Mouse (Mus musculus) heart, postnatal 25 days (tissue): Measurements from ENCODE around the gene Tacc3. TPM values are rescaled to one million over a fixed set of nuclear protein-coding genes. Genes with fewer than 3 reads are reported as not detected.

Experiments used
- DNase-seq: peaks from one replicate; pipeline ENCODE4 v3.0.0; 2022; ENCODE audit warnings: low spot score
- intact Hi-C: fragments of 180-260 bp; cut with DNase I; formaldehyde crosslinking; loops from one replicate; pipeline ENCODE4 v1.15.1; 2025
- total RNA-seq, 2 experiments: library from RNA; stranded (reverse); gene quantifications; 2 replicates each; pipeline ENCODE4 v1.2.3; 2021

Tacc3 gene
- total RNA-seq, 2 experiments from 2014 or later: 2.4 TPM

DNA sequence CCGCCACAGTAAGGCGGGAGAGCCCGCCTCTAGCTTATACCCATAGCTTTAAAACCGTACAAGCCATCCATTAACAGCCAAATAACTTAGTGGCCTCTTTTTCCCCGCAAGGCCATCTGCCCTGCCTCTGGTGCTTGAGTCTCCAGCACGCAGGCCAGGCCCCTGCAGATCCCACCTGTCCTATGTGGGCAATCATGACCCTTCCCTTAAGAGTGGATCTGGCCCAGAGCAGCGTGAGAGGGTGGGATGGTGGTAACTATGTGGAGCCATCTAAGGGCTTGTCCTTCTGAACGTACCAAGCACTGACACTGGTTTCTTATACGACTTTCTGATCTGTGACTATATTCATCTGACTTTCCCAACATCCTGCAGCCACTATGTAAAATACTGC is 5.2 kb upstream of the Tacc3 start:
- no peak for DNase-seq
- intact Hi-C loops: loop anchor here (10.0 kb wide), 1 partner anchor 282 kb away; the partner anchor contains the start of gene Nelfa

DNA sequence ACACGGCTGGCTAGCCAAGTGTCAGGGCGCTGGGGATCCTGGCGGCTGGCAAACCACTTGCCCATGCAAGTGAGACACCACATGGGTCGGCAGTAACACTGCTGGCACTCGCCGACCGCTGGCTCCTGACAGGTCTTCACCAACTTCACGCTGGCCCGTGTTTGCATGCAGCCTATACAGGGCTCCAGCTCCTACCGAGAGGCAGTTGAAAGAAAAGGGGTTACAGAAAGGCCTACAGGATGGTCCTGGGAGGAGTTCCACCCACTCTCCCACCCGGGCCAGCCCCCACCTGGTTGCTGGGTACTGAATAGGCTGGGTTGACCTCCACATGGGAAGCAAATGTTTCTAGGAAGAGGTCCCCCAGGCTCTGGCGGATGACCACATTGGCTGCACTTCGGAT is 3.5 kb upstream of the Tacc3 start:
- DNase-seq: no peak
- intact Hi-C loops: loop anchor here (10.0 kb wide), 1 partner anchor 280 kb away; the partner anchor contains the start of gene Nelfa

DNA sequence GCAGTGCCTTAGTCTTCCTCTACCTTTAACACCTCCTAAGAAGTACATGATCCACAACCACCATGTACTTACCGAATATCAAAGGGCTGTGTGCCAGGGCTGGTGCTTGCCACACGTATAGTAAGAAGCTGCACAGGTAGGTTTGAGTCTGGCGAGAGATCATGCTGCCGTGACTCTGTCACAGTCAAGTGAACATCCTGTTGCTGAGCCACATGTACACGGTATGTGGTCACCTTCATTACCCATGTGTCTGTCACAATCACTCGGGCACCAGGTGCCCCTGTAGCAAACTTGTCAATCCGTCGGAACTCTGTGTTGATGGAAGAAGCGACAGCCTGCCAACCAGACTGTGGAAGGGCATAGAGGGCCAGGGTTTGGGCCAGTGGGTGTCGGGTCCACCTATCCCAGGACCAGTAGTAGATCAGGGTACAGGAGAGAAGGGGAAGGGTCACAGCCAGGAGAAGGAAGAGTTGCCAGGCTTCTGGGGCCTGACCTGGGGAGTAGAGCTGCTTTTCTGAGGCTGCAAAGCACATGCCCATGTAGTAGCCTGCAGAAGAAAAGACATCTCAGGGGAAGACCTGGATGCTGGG is 2.6 kb upstream of the Tacc3 start:
- intact Hi-C loops: loop anchor here (10.0 kb wide), 1 partner anchor 279 kb away; the partner anchor contains the start of gene Nelfa
- no peak for DNase-seq

DNA sequence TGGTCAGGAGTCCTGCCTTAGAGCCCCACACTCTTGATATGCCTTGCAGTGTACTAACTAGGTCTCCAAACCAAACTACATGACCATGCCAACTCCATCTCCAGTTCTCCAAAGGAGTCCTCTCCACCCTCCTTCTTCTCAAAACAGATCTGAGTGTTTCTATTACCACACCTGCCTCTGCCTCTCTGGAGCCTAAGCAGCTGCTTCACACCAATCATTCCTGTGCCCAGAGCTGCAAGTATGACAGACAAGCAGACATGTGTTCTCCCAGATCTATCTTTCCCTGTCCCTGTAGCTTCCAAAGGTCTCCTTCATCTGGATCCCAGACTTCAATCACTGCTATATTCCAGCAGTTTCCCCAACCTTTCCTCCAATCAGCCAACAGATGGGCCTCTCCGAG is 1.2 kb upstream of the Tacc3 start:
- intact Hi-C loops: loop anchor here (2.0 to 10.0 kb wide), 2 partner anchors 126 to 278 kb away; partner anchors contain the start of genes Letm1 and Nelfa
- no peak for DNase-seq

DNA sequence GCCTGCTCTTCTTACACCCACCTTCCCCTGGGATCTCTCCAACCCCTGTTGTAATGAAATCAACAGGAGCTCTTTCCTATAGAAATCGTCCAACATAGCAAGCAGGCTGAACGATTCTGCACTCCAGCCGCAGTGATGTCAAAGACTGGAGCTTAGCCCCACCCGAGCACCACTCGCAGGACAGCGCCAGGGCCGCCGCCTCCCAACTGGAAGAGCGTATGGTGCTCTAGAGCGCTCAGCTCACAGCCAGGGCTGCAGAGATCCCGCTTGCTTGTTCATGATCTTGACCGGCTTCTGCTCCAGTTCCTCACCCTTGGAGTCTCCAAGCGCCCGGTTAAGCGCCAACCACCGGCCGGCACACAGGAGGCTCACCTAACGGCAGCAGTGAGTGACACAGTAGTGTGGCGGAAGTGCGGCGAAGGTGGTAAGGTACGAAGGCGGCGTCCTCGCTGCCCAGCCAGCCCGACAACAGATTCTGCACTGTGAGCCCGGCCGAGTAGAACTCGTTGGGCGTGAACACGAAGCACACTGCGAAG is 609 bp upstream of the Tacc3 start:
- DNase-seq: no peak
- intact Hi-C loops: loop anchor here (2.0 to 10.0 kb wide), 2 partner anchors 125 to 277 kb away; partner anchors contain the start of genes Letm1 and Nelfa

DNA sequence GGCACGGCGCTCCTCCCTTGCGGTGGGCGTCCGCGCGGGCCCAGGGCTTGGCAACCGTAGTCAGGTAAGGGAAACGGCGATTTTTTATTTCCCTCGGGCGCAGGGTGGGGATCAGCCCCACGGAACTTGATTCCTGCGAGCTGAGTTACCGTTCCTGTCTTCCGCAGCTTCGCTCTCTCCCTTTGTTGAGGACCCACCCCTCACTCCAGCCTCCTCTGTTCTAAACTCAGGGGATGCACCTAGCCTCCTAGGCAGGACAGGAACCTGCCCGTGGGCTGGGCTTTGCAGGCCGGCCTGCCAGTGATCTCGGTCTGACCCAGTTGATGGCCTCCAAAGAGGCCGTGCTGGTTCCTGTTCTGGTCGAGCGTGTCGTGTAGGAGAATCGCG is 729 bp downstream of the Tacc3 start:
- no peak for DNase-seq
- intact Hi-C loops: loop anchor here (10.0 kb wide), 1 partner anchor 276 kb away; the partner anchor contains the start of gene Nelfa

DNA sequence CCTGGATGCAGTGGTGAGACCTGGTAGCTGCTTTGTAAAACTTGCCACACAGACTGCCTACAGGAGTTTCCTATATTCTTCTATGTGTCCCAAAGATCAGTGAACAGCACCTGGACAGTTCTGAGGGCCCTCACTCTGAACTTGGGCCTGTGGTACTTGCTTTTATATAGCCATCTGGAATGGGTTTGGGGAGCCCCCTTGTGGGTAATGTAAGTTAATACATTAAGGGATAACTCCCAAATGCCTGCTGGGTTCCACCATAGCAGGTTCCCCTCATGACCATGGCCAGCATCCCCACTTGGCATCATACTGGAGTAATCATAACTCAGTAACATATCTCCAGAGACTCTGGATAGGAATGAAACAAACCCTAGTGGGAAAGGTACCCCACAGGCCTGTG is 10.3 kb downstream of the Tacc3 start:
- DNase-seq: no peak
- intact Hi-C loops: no loop called here

DNA sequence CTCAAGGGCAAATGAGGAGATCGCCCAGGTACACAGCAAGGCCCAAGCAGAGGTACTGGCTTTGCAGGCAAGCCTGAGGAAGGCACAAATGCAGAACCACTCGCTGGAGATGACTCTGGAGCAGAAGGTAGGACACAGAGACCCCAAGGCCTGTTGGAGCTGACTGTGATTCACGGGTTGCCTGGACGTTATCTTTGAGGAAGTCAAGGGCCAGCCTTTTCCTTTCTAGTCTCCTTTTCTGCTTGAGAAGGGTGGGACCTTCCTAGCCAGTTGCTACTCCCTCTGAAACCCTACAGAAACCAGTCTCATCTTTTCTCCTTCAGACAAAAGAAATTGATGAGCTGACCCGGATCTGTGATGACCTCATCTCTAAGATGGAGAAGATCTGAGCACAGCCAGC is 13.7 kb downstream of the Tacc3 start:
- no peak for DNase-seq
- intact Hi-C loops: no loop called here

DNA sequence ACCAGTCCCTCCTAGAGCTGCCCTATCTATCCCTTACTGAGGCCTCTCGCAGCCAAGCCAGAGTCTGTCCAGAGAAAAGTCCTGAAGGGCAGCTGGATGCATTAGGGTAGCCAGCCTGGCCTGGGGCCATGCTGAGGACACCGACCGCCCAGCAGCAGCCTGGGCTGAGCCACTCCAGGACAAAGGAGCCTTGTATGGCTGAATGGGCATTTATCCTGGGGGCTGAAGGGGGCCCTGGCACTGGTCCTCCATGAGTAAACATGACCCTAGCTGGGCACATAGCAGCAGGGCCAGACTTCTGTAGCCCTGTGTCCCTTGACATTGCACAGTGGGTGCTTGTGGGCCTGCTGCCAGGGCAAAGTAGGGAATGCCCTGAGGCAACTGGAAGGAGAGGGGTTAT is 16.5 kb downstream of the Tacc3 start:
- intact Hi-C loops: no loop called here
- no peak for DNase-seq

DNA sequence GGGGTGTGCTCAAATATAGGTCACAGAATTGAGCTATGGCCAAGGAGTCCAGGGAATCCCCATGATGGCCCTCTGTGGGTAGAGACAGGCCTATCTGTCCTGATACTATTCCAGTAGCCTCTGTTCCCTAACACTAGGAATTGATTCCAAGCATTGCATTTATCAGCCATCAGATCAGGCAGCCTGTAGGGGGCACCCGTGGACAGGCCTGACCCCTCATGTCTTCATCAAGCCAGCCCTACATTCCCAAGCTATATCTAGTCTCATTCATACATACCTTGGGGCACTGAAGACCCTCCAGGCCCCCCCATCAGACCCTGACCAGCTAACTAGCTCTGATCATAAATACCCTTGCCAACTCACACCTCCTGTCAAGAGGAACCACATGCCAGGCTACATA is 18.0 kb downstream of the Tacc3 start:
- intact Hi-C loops: no loop called here
- DNase-seq: no peak

DNA sequence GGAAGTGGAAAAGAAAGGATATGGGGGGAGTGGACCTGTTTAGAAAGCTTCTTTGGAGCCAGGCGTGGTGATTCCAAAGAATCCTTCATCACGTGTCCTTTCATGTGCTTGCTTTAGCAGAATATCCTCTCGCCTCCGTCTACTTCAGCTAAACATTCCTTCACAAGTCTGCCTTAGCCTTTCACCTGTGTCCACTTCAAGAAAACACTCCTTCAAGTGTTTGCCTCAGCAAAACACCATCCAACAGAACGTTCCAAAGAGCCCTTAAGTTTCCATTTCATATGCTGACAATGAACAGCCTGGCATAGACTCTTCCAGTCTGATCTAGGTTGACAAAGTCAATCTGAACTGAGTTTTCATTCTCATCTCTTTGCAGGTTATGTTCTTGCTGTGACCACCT is 20.3 kb downstream of the Tacc3 start:
- intact Hi-C loops: no loop called here

DNA sequence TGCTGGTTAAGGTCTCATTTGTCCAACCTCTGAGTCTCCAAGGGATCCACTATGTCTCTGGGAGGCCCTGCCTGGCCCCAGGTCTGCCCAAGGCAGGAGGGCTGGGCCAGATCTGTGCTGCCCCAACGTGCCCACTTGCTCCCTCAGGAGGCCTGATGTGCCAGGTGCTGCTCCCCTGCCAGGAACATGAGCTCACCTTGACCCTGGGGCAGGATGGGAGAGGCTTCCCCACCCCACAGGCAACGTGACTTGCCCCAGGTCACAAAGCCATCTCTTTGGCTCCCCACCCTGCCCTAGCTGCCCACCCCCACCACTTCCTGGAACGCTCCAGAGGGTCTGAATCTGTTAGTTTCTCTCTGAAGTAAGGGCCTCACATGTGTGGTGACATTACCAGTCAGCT is 23.1 kb downstream of the Tacc3 start:
- no peak for DNase-seq
- intact Hi-C loops: loop anchor here (5.0 kb wide), 1 partner anchor 271 kb away; no protein-coding TSS in a partner anchor

More for the DNA sequence above, 20.3 kb downstream of the Tacc3 start:
- no peak for DNase-seq

DNA sequence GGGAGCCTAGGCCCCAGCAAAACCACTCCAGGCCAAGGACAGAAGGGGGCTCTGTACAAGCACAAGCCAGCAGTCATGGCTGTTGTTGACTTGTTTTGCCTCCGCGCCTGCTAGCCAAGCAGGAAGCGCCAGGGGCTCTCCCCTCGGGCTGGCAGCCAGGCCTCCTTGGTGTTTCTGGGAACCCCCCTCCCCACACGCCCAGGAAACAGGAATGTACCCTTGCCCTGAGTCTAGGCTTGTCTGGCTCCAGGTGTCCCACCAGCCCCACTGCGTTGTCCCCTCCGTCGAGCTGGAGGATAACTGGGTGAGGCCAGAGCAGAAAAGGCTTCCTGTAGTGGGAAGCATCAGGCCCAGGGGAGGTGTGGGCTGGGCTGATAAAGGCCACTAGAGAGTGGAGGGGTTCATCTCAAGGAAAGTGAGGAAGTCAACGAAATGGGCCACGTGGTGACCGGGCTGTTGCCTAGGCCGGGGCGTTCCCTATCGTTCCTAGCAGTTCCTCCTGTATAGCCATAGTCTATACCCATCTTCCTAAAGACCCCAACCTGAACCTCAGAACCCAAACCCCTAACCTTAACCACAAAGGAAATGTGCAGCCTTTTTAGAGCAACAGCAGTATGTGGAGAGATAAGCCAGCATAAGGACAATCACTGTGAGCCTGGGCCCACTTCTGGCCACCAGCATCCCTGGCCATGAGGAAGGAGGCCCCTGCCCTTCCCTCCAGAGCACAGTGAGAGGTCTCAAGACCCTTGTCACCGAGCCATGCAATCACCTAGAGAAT is 23.9 kb downstream of the Tacc3 start:
- no peak for DNase-seq
- intact Hi-C loops: loop anchor here (5.0 kb wide), 1 partner anchor 271 kb away; no protein-coding TSS in a partner anchor

DNA sequence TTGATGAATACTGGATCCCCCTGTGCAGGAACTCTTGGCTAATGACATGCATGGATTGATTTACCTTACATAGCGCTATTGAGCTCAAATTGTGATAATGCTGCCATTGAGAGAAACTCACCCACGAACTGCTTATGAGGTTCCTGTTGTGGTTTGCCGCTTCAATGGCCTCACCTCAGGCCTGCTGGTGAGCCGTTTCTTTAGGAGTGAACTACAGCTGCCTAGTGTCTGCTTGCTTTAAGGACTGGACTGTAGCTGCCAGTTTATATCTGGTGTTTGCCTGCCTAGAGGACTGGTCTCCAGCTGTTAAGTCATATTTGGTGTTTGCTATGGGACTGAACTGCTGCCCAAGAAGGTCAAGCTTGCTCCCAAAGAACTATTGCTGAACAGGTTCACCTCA is 25.0 kb downstream of the Tacc3 start:
- intact Hi-C loops: loop anchor here (5.0 kb wide), 1 partner anchor 269 kb away; no protein-coding TSS in a partner anchor
- no peak for DNase-seq

DNA sequence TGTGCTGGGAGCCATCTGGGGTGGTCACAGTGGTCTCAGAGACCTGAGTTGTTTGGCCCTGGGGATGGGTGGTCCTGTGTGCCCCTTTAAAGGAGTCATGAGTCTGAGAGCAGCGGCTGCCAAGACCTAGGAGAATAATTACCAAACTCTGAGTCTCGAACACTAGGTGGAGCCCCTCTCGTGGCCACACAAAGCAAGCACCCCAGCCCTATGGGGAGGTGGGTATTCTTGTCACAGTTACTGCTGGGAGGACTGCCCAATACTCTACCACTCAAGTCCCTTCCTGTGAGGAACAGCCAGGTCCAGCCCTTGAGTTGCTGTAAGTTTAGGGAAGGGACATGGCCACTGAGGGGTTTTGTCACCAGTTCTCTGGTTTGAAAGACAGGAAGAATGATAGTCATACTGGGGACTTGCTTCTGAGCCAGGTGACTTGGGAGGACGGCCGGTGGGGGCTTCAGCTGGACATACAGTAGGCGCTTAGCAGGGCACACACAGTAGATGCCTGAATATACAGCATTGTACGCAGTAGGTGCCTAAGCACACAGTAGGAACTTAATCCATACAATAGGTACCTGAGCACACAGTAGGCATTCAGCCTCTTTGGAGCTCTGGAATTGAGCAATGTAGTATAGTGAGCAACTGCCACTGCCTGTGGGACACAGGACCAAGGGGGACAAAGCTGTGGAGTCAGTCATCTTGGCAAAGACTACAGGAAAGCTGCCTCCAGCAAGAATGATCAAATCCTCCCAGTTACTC is 26.1 kb downstream of the Tacc3 start:
- DNase-seq: no peak
- intact Hi-C loops: loop anchor here (1.0 to 5.0 kb wide), 2 partner anchors 53 to 268 kb away; no protein-coding TSS in a partner anchor

DNA sequence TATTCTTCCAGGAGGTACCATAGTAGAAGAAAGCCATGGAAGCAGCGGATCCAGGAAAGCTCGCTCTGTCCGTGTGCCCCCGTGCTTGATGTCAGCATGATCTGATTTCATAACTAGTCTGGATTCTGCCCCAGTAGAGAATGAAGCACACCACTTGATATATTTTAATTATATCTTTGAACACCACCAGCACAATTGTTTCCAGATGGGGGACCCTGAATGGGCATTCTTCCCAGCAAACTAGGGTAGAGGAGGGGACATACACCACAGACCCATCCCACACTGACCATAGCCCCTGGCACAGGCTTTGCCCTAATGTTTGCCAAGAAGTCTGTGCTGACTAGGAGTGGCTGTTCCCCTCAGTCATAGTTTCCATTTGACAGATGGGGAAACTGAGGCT is 27.0 kb downstream of the Tacc3 start:
- intact Hi-C loops: loop anchor here (1.0 to 5.0 kb wide), 2 partner anchors 52 to 267 kb away; no protein-coding TSS in a partner anchor
- no peak for DNase-seq

DNA sequence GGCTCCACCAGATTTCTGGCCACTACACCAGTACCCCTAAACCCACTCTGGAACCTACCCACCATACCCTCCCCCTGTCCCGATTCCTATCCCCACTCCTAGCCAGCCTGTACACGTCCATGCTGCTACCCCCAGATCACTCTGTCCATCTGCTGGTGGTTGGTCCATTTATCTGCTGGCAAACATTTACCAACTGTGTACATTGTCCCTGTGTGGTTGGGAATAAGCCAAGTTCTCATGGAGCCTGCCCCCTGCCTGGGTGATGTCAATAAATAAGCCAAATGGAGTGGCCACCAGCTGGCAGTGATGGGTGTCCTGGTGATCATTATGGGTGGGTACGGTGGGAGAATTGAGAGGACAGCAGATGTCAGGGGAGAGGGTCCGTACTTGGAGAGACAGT is 29.2 kb downstream of the Tacc3 start:
- no peak for DNase-seq
- intact Hi-C loops: no loop called here

DNA sequence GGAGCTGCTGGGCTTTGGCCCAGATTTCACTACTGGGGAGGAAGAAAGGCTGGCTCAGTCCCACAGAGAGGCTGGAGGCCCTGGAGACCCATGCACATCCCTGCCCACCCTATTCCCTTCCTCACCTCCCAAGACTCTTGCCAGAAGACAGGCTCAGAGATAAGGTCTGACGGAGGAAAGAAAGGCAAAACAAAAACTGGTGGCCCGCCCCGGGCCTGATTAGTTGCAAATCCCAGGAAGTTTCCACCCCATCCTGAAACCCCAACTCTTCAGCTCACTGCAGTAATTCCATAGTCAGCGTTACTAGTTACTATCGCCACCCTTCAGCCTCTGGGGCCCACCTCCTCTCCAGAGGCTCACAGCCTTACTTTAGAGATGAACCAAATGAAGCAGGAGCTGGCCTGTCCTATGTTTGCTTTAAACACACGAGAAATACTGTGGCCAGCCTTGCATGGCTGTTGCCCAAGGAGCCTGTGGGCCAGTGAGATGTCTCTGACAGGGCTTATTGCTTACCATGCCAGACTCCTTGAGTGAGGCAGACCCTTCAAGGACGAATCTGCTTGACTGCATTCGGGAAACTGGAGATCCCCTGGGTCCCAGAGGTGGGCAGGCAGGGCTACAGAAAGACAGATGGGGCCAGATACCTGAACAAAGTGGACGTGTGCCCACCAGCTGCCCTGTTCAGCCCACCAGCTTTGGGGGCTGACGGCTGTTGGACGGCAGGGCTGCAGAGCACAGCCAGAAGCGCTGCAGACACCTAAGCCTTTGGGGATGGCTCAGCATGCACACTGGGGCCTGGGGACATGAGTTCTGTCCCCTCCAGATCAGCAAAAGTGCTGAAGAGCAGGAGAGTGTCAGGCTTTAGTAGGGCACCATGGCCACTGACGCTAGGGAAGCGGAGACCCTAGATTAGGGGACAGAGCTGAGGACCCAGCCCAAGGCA is 30.6 kb downstream of the Tacc3 start:
- peak; percentile 17 for DNase-seq
- intact Hi-C loops: no loop called here
